Mouse (Mus musculus) kidney, embryonic 15.5 days (tissue): ENCODE data around the gene Psenen. TPM values are rescaled to one million over a fixed set of nuclear protein-coding genes. Genes with fewer than 3 reads are reported as not detected.
A peak's percentile ranks its signal among the peaks of the same experiment; 100 is the strongest.

Source experiments
- ATAC-seq: fragments of 200-750 bp; cut with Nextera tagmentation; replicated peaks from 2 replicates; pipeline ENCODE4 v1.8.0; 2017; ENCODE audit warnings: moderate TSS enrichment; ENCODE audit not compliant: low FRiP score
- H3K27ac ChIP-seq: fragments of 300-500 bp; sonication (generic); 2 replicates; pipeline ENCODE4 v1.5.1; 2015; ENCODE audit warnings: mild to moderate bottlenecking, inconsistent platforms
- H3K27me3 ChIP-seq: fragments of 300-500 bp; sonication (generic); 2 replicates; pipeline ENCODE4 v1.6.1; 2015; ENCODE audit warnings: inconsistent platforms
- H3K36me3 ChIP-seq: fragments of 300-500 bp; sonication (generic); 2 replicates; pipeline ENCODE4 v1.6.1; 2015; ENCODE audit warnings: inconsistent platforms
- H3K4me1 ChIP-seq: fragments of 300-500 bp; sonication (generic); 2 replicates; pipeline ENCODE4 v1.6.1; 2015; ENCODE audit warnings: inconsistent platforms
- H3K4me2 ChIP-seq: fragments of 300-500 bp; sonication (generic); 2 replicates; pipeline ENCODE4 v1.6.1; 2015; ENCODE audit warnings: moderate library complexity, mild to moderate bottlenecking, inconsistent platforms
- H3K4me3 ChIP-seq: fragments of 300-500 bp; sonication (generic); replicated peaks from 2 replicates; pipeline ENCODE4 v1.5.1; 2015; ENCODE audit warnings: mild to moderate bottlenecking, inconsistent platforms
- H3K9ac ChIP-seq: fragments of 300-500 bp; sonication (generic); 2 replicates; pipeline ENCODE4 v1.6.1; 2015; ENCODE audit warnings: mild to moderate bottlenecking, inconsistent platforms
- H3K9me3 ChIP-seq: fragments of 300-500 bp; sonication (generic); replicated peaks from 2 replicates; pipeline ENCODE4 v1.6.1; 2016; ENCODE audit warnings: inconsistent platforms
- WGBS: fragments of 180-500 bp; shearing (Covaris S2); methylation state at CpG from one replicate; pipeline ENCODE4 v1.1.7; 2015; ENCODE audit warnings: mixed read lengths; 5-methylcytosine and 5-hydroxymethylcytosine counted together
- polyA plus RNA-seq: library from polyadenylated mRNA; unstranded; fragments of >200 nt; fragmentation: Nextera tagmentation; extraction: Ambion mirVana; gene quantifications from 2 replicates; pipeline ENCODE4 v1.2.1, GENCODE M21; 2015

The Psenen gene
- 152 TPM in 2 replicates for polyA plus RNA-seq

- ATAC-seq = peak; percentile 91
- Histone ChIP-seq H3K27ac (peak within 1 kb of the TSS; percentile 97), H3K9ac (peak within 1 kb of the TSS; percentile 73), H3K4me1 (peaks cover 37% of the 10 kb centered on the region), H3K4me2 (peak within 1 kb of the TSS; percentile 79), H3K9me3 (no peaks in the 10 kb centered on the region), H3K36me3 (peaks cover 42% of the 10 kb centered on the region), H3K4me3 (peak within 1 kb of the TSS; percentile 80), H3K27me3 (no peaks in the 10 kb centered on the region)
- under 1% methylated on average over 45 of the region's 45 CpGs for WGBS
Observed at GRCm38 (mm10) chr7:30563117-30563905, at the start of gene Psenen, which contains the start of the genes U2af1l4 and Gm49396. Psenen (minus strand) TSS chr7:30563627. U2af1l4 (plus strand) TSS chr7:30563301. Gm49396 (plus strand) TSS chr7:30563344.

- ATAC-seq = peak; percentile 57
- Histone ChIP-seq H3K4me3 (no peak within 1 kb of the TSS), H3K27ac (0 out of 2 replicates have a peak within 1 kb of the TSS, but pooled peaks have one; percentile 56), H3K4me1 (peaks cover 22% of the 10 kb centered on the region), H3K9ac (no peak within 1 kb of the TSS), H3K36me3 (peaks cover 26% of the 10 kb centered on the region), H3K9me3 (no peaks in the 10 kb centered on the region), H3K4me2 (peak within 1 kb of the TSS; percentile 32), H3K27me3 (no peaks in the 10 kb centered on the region)
- 39% methylated on average over 8 of the region's 8 CpGs for WGBS
Observed at GRCm38 (mm10) chr7:30612654-30613402, 49.4 kb upstream of the Psenen start, which contains the start of gene Upk1a. Upk1a (minus strand) TSS chr7:30612847.

GRCm38 (mm10) chr7:30610043-30610442 is 46.6 kb upstream of the Psenen start:
- no peak overlapping the region for H3K27ac ChIP-seq
- no peaks in the 10 kb centered on the region for H3K36me3 ChIP-seq
- no peaks in the 10 kb centered on the region for H3K9me3 ChIP-seq
- no peak overlapping the region for H3K4me3 ChIP-seq
- H3K4me1 ChIP-seq = peaks cover 22% of the 10 kb centered on the region
- no peaks in the 10 kb centered on the region for H3K27me3 ChIP-seq
- ATAC-seq = no peak
- 60% methylated on average over 7 of the region's 7 CpGs for WGBS
- H3K4me2 ChIP-seq = no peak overlapping the region
- H3K9ac ChIP-seq = no peak overlapping the region

- Histone ChIP-seq H3K4me2 (no peak overlapping the region), H3K27me3 (no peaks in the 10 kb centered on the region), H3K4me1 (peaks cover 33% of the 10 kb centered on the region), H3K9ac (no peak overlapping the region), H3K9me3 (no peaks in the 10 kb centered on the region), H3K36me3 (no peaks in the 10 kb centered on the region), H3K4me3 (no peak overlapping the region), H3K27ac (no peak overlapping the region)
- 55% methylated on average over 16 of the region's 16 CpGs for WGBS
- no peak for ATAC-seq
Observed at GRCm38 (mm10) chr7:30608476-30608875, 45.0 kb upstream of the Psenen start.

GRCm38 (mm10) chr7:30607706-30608309 is 44.4 kb upstream of the Psenen start:
- no peaks in the 10 kb centered on the region for H3K27me3 ChIP-seq
- H3K36me3 ChIP-seq = no peaks in the 10 kb centered on the region
- H3K4me2 ChIP-seq = no peak overlapping the region
- no peak overlapping the region for H3K9ac ChIP-seq
- H3K9me3 ChIP-seq = no peaks in the 10 kb centered on the region
- no peak overlapping the region for H3K4me3 ChIP-seq
- peaks cover 33% of the 10 kb centered on the region for H3K4me1 ChIP-seq
- ATAC-seq = 0 out of 2 replicates have a peak, but pooled peaks have one; percentile 59
- 24% methylated on average over 8 of the region's 8 CpGs for WGBS
- no peak overlapping the region for H3K27ac ChIP-seq

- no peak overlapping the region for H3K4me3 ChIP-seq
- H3K27ac ChIP-seq = no peak overlapping the region
- no peak overlapping the region for H3K4me2 ChIP-seq
- no peaks in the 10 kb centered on the region for H3K36me3 ChIP-seq
- H3K4me1 ChIP-seq = peaks cover 39% of the 10 kb centered on the region
- no peaks in the 10 kb centered on the region for H3K27me3 ChIP-seq
- ATAC-seq = no peak
- H3K9me3 ChIP-seq = no peaks in the 10 kb centered on the region
- 86% methylated on average over 8 of the region's 8 CpGs for WGBS
- H3K9ac ChIP-seq = no peak overlapping the region
Observed at GRCm38 (mm10) chr7:30604944-30605343, 41.5 kb upstream of the Psenen start.

GRCm38 (mm10) chr7:30604424-30604823 is 41.0 kb upstream of the Psenen start:
- Histone ChIP-seq H3K27ac (no peak overlapping the region), H3K4me2 (no peak overlapping the region), H3K9me3 (no peaks in the 10 kb centered on the region), H3K4me3 (no peak overlapping the region), H3K27me3 (no peaks in the 10 kb centered on the region), H3K36me3 (no peaks in the 10 kb centered on the region), H3K4me1 (peaks cover 44% of the 10 kb centered on the region), H3K9ac (no peak overlapping the region)
- ATAC-seq = no peak
- 37% methylated on average over 8 of the region's 8 CpGs for WGBS

GRCm38 (mm10) chr7:30602583-30602982 is 39.2 kb upstream of the Psenen start:
- Histone ChIP-seq H3K27ac (peak overlapping the region; percentile 82), H3K36me3 (no peaks in the 10 kb centered on the region), H3K9ac (no peak overlapping the region), H3K4me2 (no peak overlapping the region), H3K4me3 (no peak overlapping the region), H3K9me3 (no peaks in the 10 kb centered on the region), H3K4me1 (peaks cover 38% of the 10 kb centered on the region), H3K27me3 (no peaks in the 10 kb centered on the region)
- 0 out of 2 replicates have a peak, but pooled peaks have one; percentile 61 for ATAC-seq
- WGBS = 22% methylated on average over 3 of the region's 3 CpGs

GRCm38 (mm10) chr7:30600651-30601050 is 37.2 kb upstream of the Psenen start:
- no peaks in the 10 kb centered on the region for H3K9me3 ChIP-seq
- no peaks in the 10 kb centered on the region for H3K27me3 ChIP-seq
- no peak overlapping the region for H3K4me3 ChIP-seq
- H3K4me1 ChIP-seq = peaks cover 38% of the 10 kb centered on the region
- H3K4me2 ChIP-seq = 0 out of 2 replicates have a peak overlapping the region, but pooled peaks have one; percentile 27
- peak; percentile 9; the same call in 1 of the 2 replicates for ATAC-seq
- H3K27ac ChIP-seq = peak overlapping the region; percentile 67
- no peak overlapping the region for H3K9ac ChIP-seq
- WGBS = 70% methylated on average over 7 of the region's 7 CpGs
- no peaks in the 10 kb centered on the region for H3K36me3 ChIP-seq

- Histone ChIP-seq H3K4me3 (no peak overlapping the region), H3K9me3 (no peaks in the 10 kb centered on the region), H3K27me3 (no peaks in the 10 kb centered on the region), H3K27ac (peak overlapping the region; percentile 67), H3K36me3 (no peaks in the 10 kb centered on the region), H3K9ac (no peak overlapping the region), H3K4me1 (peaks cover 38% of the 10 kb centered on the region), H3K4me2 (peak overlapping the region; percentile 27; the same call in 1 of the 2 replicates)
- ATAC-seq = peak; percentile 93
- under 1% methylated on average over 16 of the region's 16 CpGs for WGBS
Observed at GRCm38 (mm10) chr7:30599933-30600353, 36.5 kb upstream of the Psenen start.

GRCm38 (mm10) chr7:30598786-30599185 is 35.4 kb upstream of the Psenen start, which contains the start of gene Zbtb32:
Zbtb32 (minus strand) TSS chr7:30598909.
- H3K4me2 ChIP-seq = peak within 1 kb of the TSS; percentile 27; the same call in 1 of the 2 replicates
- no peak within 1 kb of the TSS for H3K9ac ChIP-seq

More at GRCm38 (mm10) chr7:30598786-30599185, 35.4 kb upstream of the Psenen start, which contains the start of gene Zbtb32:
- peak within 1 kb of the TSS; percentile 67 for H3K27ac ChIP-seq
- H3K36me3 ChIP-seq = no peaks in the 10 kb centered on the region
- no peak within 1 kb of the TSS for H3K4me3 ChIP-seq
- ATAC-seq = no peak
- 0 out of 2 replicates have a peak, but pooled peaks cover 3% of the 10 kb centered on the region for H3K27me3 ChIP-seq
- H3K9me3 ChIP-seq = no peaks in the 10 kb centered on the region
- H3K4me1 ChIP-seq = peaks cover 29% of the 10 kb centered on the region
- 95% methylated on average over 12 of the region's 12 CpGs for WGBS
